Mouse (Mus musculus) lung, postnatal 10 days (tissue): Measurements from ENCODE around the gene Ptpra.

Experiments
- DNase-seq: peaks from one replicate; pipeline ENCODE4 v3.0.0; 2021

Gene Ptpra

GRCm38 (mm10) chr2:130449794-130450433 lies at the start of gene Ptpra:
Ptpra (plus strand) TSS chr2:130450278.
- peak; percentile 93 for DNase-seq

GRCm38 (mm10) chr2:130401891-130402290 lies 48.2 kb upstream of the Ptpra start:
- DNase-seq: no peak

DNA sequence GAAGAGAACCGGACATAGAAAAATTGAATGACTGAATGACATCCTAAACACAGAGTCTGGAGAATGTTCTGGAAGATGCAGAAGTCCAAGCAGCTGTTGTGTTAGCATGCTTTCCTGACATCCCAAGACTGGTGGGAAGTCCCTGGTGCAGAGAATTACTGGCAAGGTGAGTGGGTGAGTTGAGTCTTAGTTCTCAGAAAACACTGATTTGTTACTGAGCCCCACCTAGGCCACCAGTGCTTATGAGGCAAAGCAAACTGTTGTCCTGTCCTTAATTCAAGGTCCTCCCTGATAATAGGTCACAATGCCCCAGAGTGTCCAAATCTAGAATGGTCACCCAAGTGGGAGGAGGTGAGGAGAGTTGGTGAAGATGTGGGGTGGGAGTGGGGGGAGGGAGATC lies 45.1 kb upstream of the Ptpra start, which contains the start of the genes Gm28372 and 1700020A23Rik:
Gene Gm28372, plus strand, starts transcription at position 301 of the 400 bp plus-strand sequence.
Gene 1700020A23Rik, plus strand, starts transcription at position 321 of the 400 bp plus-strand sequence.
- DNase-seq: no peak

DNA sequence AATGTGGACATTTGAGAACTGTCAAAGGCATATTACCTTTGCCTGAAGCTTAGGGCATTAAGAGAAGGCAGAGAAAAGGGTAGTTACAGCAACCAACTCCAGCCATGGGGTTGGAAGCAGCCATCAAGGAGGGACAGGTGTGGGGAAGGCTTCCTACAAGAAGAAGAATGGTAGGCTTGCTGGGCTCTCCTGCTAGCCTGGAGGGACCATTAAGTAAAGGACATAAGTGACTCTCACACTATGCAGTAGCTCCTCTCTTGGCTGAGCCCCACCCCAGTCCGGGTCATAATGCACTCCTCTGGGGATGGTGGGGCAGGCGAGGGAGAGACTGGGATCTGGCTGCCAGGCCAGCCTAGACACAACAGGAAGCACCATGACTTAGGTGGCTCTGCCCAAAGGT lies 43.9 kb upstream of the Ptpra start, which contains the start of gene Tmem239:
Gene Tmem239, plus strand, starts transcription at position 301 of the 400 bp plus-strand sequence.
- no peak for DNase-seq

- DNase-seq: no peak
Measured at GRCm38 (mm10) chr2:130408194-130408593, 41.9 kb upstream of the Ptpra start.

DNA sequence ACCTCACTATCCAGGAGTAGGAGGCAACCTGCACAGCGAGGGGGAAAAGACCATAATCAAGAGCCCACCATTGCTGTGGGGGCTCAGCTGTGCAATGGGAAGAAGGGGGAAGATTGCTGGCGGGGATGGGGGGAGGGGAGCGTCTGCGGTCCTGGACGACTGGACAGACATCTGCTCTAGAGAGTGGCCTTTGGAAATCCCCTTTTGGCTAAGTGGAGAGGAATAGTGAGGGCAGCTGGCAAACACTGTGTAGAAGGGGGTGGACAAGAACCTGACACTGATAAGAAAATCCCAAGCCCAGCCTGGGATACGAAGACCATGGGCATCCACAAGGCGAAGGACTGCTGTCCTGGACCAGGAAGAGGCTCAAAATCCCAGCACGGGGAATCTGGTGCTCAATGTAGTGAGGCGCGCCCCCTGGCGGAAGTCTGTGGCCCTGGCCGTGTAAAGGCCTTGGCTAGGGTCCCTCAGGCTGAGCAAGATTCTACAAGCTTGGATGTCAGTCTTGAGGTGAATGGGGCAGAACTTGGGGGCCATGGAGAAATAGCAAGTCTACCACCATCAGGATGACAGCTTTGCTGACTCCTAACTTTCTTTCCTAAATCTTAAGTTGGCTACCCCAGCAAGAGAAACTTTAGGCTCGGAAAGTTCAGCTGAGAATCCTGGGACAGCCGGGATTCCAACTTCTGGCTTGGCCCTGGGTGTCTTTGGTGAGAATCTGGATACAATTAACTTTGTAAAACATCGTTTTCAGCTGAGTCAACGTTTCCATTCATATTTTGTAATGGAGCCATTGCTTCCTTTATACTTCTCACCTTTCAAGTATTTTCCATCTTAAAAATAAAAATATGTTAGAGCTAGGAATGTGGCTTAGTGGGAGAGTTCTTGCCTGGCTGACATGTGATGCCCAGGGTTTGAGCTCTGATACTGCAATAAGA lies 38.3 kb upstream of the Ptpra start:
- peak; percentile 90 for DNase-seq

GRCm38 (mm10) chr2:130412775-130413174 lies 37.3 kb upstream of the Ptpra start:
- DNase-seq: no peak

DNA sequence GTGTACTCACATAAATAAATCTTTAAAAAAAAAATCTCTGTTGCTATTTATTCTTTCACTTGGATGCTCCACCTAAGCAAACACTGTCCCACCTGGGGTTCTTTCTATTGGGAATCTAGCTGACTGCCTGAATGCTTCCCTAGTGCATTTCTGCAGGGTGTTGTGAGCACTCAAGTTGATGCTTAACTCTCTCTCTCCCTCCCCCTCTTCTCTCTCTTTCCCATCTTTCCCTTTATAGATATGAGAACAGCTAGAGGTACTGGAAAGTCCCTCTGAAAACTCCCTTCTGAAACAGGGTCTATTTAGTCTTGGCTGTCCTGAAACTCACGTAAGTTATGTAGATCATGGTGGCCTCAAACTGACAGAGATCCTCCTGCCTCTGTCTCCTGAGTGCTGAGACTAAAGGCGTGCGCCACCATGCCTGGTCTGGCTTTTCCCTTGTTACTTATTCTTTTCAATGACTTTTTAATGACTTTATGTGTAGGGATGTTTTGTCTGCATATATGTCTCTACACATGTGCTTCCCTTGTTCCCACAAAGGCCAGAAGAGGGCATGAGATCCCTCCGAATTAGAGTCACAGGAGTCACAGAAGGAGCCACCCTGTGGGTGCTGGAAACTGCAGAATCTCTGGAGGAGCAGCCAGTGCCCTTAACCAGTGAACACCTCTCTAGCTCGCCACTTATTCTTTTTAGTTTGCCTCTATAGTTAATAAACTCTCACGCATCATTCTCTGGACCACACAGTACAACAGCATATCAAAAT lies 35.8 kb upstream of the Ptpra start:
- DNase-seq: no peak

DNA sequence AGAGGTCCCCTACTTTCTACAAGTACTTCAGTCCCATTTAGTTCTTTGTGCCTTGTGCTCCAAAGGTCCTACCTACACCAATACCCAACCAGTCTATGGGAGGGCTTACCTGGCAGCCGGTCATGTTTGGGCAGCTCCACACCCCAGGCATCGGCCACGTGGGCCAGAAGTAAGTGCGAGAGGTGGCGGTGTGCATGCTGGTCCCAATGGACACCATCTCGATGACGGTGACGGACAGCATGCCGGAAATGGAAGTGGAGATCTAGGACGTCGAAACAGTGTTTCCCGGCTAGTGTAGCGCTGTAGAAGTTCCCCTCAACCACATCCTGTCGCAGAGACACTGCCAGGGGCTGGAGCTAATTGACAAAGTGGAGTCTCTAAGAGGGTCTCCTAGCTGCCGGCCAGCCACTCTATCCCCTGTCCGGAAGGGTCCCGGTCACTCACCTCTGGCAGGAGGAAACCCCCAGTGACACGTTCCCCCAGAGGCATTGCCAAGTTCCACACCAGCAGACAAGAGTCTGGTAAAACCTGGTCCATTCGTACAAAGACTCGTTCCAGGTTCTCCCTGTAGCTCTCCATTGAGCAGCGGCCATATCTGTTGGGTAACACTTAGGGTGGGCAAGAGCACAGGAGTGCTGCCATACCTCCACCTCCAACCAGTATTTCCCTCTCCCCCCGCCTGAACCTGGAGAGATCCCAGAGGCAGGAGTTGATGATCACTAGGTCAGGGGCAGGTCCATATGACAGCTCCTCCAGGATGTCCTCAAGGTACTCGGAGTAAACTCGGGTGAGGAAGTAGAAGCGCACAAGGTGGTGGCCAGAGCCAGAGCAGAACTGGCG lies 28.1 kb upstream of the Ptpra start:
- no peak for DNase-seq

DNA sequence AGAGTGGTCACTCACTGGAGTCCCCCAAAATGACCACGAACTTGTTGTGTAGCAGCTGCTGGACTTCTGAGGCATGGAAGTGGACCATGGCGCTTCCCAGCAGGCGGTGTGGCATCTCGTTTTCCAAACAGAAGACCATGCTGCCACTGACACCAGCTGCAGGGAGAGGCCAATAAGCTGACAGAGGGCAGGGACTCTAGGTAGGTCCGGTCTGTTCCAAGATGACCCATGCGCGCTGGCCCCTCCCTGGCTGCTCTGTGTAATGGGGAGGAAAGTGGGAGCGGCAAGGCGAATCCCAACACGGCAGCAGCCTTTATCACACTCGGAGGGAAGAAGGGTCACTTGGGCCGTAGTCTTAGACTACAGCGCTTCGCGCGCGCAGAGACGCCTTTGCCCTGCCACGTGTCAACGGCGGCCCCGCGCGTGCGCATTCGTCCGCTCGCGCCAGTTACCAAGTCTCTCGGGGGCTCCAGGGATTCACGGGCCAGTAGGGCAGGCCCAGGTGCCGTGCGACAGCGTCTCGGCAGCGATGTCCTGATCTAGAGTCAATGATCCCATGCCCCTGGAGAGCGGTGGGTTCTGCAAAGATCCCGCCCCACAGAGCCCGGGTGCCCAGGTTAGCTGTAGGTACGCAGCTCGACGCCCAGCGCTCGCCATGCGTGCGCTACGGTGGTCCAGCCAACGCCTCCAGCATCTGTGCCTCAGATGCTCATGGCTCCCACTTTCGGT lies 26.5 kb upstream of the Ptpra start:
- DNase-seq: peak; percentile 85

GRCm38 (mm10) chr2:130424126-130424853 lies 25.8 kb upstream of the Ptpra start, which contains the start of the genes Vps16 and Pced1a:
Vps16 (plus strand) TSS chr2:130424339.
Pced1a (minus strand) TSS chr2:130424701.
- DNase-seq: peak; percentile 95

GRCm38 (mm10) chr2:130425112-130425511 lies 25.0 kb upstream of the Ptpra start:
- no peak for DNase-seq

DNA sequence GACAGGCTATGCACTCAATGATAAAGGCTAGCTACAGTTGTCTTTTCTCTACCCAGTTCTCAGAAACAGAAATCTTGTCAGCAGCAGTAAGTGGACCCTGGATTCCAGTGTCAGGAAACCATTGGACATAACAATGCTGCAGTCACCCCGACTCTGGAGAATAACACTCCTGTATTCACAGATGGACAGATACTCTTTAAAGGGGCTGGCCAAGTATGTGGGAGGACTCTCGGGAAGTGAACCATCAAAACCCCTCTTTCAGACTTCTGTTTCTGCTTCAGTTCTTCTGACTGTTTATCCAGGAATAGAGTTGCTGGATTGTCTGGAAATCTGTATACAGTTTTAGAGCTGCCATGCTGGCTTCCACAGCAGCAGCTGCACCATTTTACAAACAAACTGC lies 20.2 kb upstream of the Ptpra start:
- DNase-seq: no peak

DNA sequence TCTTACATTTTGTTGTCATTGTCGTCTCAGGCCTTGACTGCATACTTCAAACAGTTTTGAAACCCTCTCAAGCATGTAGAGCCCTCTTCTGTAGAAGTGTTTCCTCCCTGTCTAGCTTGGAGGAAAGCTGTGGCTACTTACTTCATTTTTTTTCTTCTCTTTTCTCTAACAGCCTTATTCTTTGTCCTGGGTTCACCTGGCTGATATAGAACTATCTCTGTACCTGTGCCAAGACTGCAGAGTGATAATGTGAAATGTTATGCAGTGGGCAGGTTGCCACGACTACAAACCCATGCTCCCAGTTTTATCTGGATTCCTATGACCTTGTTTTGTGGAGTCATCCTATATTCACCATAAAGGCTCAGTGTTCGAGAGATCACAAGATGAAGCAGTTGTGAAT lies 19.6 kb upstream of the Ptpra start:
- DNase-seq: no peak

GRCm38 (mm10) chr2:130432157-130432556 lies 17.9 kb upstream of the Ptpra start:
- no peak for DNase-seq

GRCm38 (mm10) chr2:130433152-130433551 lies 16.9 kb upstream of the Ptpra start:
- peak; percentile 75 for DNase-seq

DNA sequence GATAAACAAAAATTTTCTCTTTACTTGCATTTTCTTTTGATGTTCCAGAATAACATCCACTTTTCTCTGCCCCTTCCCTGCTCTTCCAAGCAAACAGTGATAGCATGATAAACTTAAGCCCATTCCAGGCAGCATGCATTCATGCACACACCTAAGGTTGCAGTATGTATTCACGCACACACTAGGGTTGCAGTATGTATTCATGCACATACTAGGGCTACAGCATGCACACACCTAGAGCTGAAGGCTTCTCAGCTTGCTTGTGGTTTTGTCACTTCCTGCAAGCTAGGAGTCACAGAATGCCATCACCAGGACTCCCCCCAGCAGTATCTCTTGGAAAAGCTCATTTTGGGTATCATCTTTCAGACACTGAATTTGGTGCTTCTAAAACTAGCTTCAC lies 13.3 kb upstream of the Ptpra start:
- DNase-seq: no peak

- DNase-seq: no peak
Measured at GRCm38 (mm10) chr2:130438861-130439260, 11.2 kb upstream of the Ptpra start.

GRCm38 (mm10) chr2:130439840-130440480 lies 10.1 kb upstream of the Ptpra start:
- no peak for DNase-seq

DNA sequence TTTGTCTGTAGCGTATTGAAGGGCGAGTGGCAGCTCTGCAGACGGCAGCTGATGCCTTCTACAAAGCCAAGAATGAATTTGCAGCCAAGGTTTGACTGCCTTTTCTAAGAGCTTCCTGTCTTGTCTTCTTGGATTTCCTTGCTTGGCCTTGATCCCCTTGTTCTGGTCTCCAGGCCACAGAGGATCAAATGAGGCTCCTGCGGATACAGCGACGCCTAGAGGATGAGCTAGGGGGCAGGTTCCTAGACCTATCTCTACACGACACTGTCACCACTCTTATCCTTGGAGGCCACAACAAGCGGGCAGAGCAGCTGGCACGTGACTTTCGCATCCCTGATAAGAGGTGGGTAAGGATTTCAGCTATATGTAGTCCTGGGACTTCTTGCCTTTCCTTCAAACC lies 7.9 kb upstream of the Ptpra start:
- DNase-seq: no peak
